Mouse (Mus musculus): Measurements from ENCODE around the gene Dync1li2. TPM values are rescaled to one million over a fixed set of nuclear protein-coding genes. Genes with fewer than 3 reads are reported as not detected.
A peak's percentile ranks its signal among the peaks of the same experiment; 100 is the strongest.

Dync1li2 gene
- polyA plus RNA-seq, 1 experiment from 2014 or later = 139 TPM

DNA sequence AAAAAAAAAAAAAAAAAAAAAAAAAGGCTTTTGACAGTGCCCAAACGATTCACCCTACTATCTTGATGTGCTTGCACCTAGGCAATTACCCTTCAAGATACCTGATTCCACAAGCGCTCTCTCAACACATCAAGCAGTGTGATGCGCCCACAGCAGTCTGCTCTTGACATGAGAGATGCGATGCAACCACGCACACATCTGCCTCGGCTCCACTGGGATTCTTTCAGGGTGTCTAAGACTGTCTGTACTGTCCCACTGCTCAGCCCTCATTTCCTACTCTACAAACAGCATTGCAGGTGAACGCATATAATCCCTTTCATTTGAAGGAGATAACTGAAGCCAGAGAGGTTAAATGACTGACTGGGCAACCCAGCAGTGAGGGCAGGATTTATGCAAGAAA, 1.2 kb downstream of the Dync1li2 start:
- peak overlapping the region; percentile 85 for H3K4me3 ChIP-seq (replicated peaks; ENCODE audit: low read length)
- no peak overlapping the region for H3K27ac ChIP-seq (ENCODE audit: low read length)
- H3K27me3 ChIP-seq (replicated peaks; ENCODE audit: control insufficient read depth, insufficient read depth, low read length) = no peaks in the 10 kb centered on the region
- peak overlapping the region; percentile 77 for H3K4me2 ChIP-seq (ENCODE audit: low read length)
- peaks cover 32% of the 10 kb centered on the region for H3K36me3 ChIP-seq (ENCODE audit: control insufficient read depth, insufficient read depth)
- H3K9ac ChIP-seq (replicated peaks; ENCODE audit: low read depth, low read length) = peak overlapping the region; percentile 91
- WGBS = 60% methylated on average over 7 of the region's 7 CpGs
- H3K4me1 ChIP-seq (replicated peaks; ENCODE audit: control insufficient read depth, insufficient read depth, low read length) = peaks cover 17% of the 10 kb centered on the region
- no peak for ATAC-seq
- H3K9me3 ChIP-seq (ENCODE audit: control insufficient read depth, low read length) = no peaks in the 10 kb centered on the region

DNA sequence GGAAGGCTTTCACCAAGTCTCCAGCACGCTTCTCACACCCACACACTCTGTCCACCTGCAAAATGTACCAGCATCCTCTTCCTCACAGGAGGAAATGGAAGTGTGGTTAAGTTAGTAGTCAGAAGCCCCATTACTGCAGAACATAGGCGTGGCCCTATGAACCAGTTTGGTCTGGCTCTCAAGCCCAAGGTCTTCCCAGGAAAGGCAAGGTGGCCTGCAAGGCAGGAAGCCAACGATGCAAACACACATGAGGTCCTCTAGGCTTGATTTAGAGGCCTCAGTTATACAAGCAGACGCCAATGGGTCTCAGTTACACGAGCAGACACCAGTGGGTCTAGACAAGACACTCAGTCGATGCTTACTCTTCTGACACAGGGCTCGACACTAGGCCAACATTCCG, 3.4 kb downstream of the Dync1li2 start:
- H3K36me3 ChIP-seq (ENCODE audit: control insufficient read depth, insufficient read depth) = peaks cover 32% of the 10 kb centered on the region
- H3K27me3 ChIP-seq (replicated peaks; ENCODE audit: control insufficient read depth, insufficient read depth, low read length) = no peaks in the 10 kb centered on the region
- H3K4me1 ChIP-seq (replicated peaks; ENCODE audit: control insufficient read depth, insufficient read depth, low read length) = peaks cover 37% of the 10 kb centered on the region
- no peak overlapping the region for H3K4me3 ChIP-seq (replicated peaks; ENCODE audit: low read length)
- no peak overlapping the region for H3K4me2 ChIP-seq (ENCODE audit: low read length)
- WGBS = 98% methylated on average over 8 of the region's 8 CpGs
- no peak overlapping the region for H3K27ac ChIP-seq (ENCODE audit: low read length)
- H3K9ac ChIP-seq (replicated peaks; ENCODE audit: low read depth, low read length) = no peak overlapping the region
- ATAC-seq = no peak
- H3K9me3 ChIP-seq (ENCODE audit: control insufficient read depth, low read length) = no peaks in the 10 kb centered on the region

DNA sequence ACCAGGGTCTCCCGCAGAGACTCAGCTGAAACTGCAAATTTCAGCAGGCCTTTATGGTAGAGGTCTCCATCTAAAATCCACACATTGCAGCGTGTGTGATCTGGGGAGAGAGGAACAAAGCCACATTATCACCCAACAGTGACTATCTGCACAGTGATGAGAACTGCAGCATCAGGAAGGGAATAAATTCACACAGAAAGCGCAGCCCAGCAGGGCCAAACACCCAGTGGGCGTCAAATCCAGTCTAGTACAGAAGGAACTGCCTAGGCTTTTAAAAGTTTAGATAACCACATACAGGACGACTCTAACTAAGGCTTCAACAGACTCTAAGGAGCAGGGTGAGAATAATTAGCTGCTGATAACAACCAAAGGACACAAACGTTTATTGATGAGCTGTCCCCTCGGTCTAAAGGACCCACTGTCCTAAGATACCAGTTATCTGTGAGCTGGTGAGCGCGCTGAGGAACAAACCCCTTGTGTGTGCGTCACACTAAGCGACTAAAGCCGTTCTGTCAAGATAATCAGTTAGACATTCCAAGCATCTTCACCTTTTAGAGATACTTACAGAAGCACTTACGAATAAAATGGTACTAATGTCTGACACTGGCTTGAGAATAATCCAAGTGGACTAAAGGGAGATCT, 5.2 kb downstream of the Dync1li2 start:
- no peaks in the 10 kb centered on the region for H3K27me3 ChIP-seq (replicated peaks; ENCODE audit: control insufficient read depth, insufficient read depth, low read length)
- 93% methylated on average over 13 of the region's 13 CpGs for WGBS
- no peak overlapping the region for H3K9ac ChIP-seq (replicated peaks; ENCODE audit: low read depth, low read length)
- H3K27ac ChIP-seq (ENCODE audit: low read length) = no peak overlapping the region
- ATAC-seq = no peak
- H3K9me3 ChIP-seq (ENCODE audit: control insufficient read depth, low read length) = no peaks in the 10 kb centered on the region
- H3K4me1 ChIP-seq (replicated peaks; ENCODE audit: control insufficient read depth, insufficient read depth, low read length) = peaks cover 39% of the 10 kb centered on the region
- H3K4me2 ChIP-seq (ENCODE audit: low read length) = no peak overlapping the region
- H3K4me3 ChIP-seq (replicated peaks; ENCODE audit: low read length) = no peak overlapping the region
- H3K36me3 ChIP-seq (ENCODE audit: control insufficient read depth, insufficient read depth) = peaks cover 44% of the 10 kb centered on the region

- no peak overlapping the region for H3K4me2 ChIP-seq (ENCODE audit: low read length)
- H3K9ac ChIP-seq (replicated peaks; ENCODE audit: low read depth, low read length) = peak overlapping the region; percentile 34; the same call in 1 of the 2 replicates
- H3K36me3 ChIP-seq (ENCODE audit: control insufficient read depth, insufficient read depth) = peaks cover 53% of the 10 kb centered on the region
- H3K27me3 ChIP-seq (replicated peaks; ENCODE audit: control insufficient read depth, insufficient read depth, low read length) = no peaks in the 10 kb centered on the region
- WGBS = 77% methylated on average over 4 of the region's 4 CpGs
- peak overlapping the region; percentile 81 for H3K27ac ChIP-seq (ENCODE audit: low read length)
- H3K4me1 ChIP-seq (replicated peaks; ENCODE audit: control insufficient read depth, insufficient read depth, low read length) = peaks cover 36% of the 10 kb centered on the region
- no peaks in the 10 kb centered on the region for H3K9me3 ChIP-seq (ENCODE audit: control insufficient read depth, low read length)
- no peak for ATAC-seq
- no peak overlapping the region for H3K4me3 ChIP-seq (replicated peaks; ENCODE audit: low read length)
Observed at GRCm38 (mm10) chr8:104436591-104436990, 6.3 kb downstream of the Dync1li2 start.

GRCm38 (mm10) chr8:104436038-104436437, 6.8 kb downstream of the Dync1li2 start:
- H3K4me1 ChIP-seq (replicated peaks; ENCODE audit: control insufficient read depth, insufficient read depth, low read length) = peaks cover 30% of the 10 kb centered on the region
- H3K9ac ChIP-seq (replicated peaks; ENCODE audit: low read depth, low read length) = no peak overlapping the region; the same call in 1 of the 2 replicates
- 4% methylated on average over 12 of the region's 12 CpGs for WGBS
- H3K27me3 ChIP-seq (replicated peaks; ENCODE audit: control insufficient read depth, insufficient read depth, low read length) = no peaks in the 10 kb centered on the region
- ATAC-seq = peak; percentile 98
- peak overlapping the region; percentile 25 for H3K4me2 ChIP-seq (ENCODE audit: low read length)
- no peaks in the 10 kb centered on the region for H3K9me3 ChIP-seq (ENCODE audit: control insufficient read depth, low read length)
- peak overlapping the region; percentile 81 for H3K27ac ChIP-seq (ENCODE audit: low read length)
- H3K36me3 ChIP-seq (ENCODE audit: control insufficient read depth, insufficient read depth) = peaks cover 56% of the 10 kb centered on the region
- H3K4me3 ChIP-seq (replicated peaks; ENCODE audit: low read length) = no peak overlapping the region

DNA sequence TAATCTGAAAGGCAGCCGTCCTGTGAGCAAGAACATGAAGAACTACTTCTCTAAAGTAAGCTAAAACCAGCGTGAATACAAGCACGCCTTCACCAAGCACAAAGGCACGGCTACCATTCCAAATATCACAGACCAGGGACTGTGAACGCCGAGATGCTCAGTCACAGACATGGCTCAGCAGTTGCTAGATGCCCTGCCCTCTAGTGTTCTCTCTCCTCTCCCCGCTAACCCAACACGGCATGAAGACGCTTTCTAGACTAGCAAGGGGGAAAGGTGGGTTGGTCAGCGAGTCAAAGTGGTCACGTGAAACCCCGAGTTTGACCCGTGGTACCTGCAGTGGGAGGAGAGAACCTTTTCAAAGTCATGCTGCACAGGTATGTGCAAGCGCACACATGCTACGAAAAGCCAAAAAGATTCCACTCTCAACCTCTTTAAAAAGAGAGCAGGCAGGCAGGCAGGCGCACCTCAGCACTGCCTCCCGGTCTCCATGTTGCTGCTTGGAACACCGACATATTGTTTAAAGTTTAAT, 8.0 kb downstream of the Dync1li2 start:
- Histone ChIP-seq H3K9ac (replicated peaks; ENCODE audit: low read depth, low read length) (0 out of 2 replicates have a peak overlapping the region, but pooled peaks have one; percentile 5), H3K27me3 (replicated peaks; ENCODE audit: control insufficient read depth, insufficient read depth, low read length) (no peaks in the 10 kb centered on the region), H3K4me1 (replicated peaks; ENCODE audit: control insufficient read depth, insufficient read depth, low read length) (peaks cover 24% of the 10 kb centered on the region), H3K9me3 (ENCODE audit: control insufficient read depth, low read length) (no peaks in the 10 kb centered on the region), H3K4me2 (ENCODE audit: low read length) (no peak overlapping the region), H3K36me3 (ENCODE audit: control insufficient read depth, insufficient read depth) (peaks cover 57% of the 10 kb centered on the region), H3K27ac (ENCODE audit: low read length) (no peak overlapping the region), H3K4me3 (replicated peaks; ENCODE audit: low read length) (no peak overlapping the region)
- no peak for ATAC-seq
- 76% methylated on average over 18 of the region's 18 CpGs for WGBS

- Histone ChIP-seq H3K4me2 (ENCODE audit: low read length) (no peak overlapping the region), H3K4me3 (replicated peaks; ENCODE audit: low read length) (no peak overlapping the region), H3K36me3 (ENCODE audit: control insufficient read depth, insufficient read depth) (peaks cover 55% of the 10 kb centered on the region), H3K27ac (ENCODE audit: low read length) (no peak overlapping the region), H3K9me3 (ENCODE audit: control insufficient read depth, low read length) (no peaks in the 10 kb centered on the region), H3K4me1 (replicated peaks; ENCODE audit: control insufficient read depth, insufficient read depth, low read length) (peaks cover 24% of the 10 kb centered on the region), H3K9ac (replicated peaks; ENCODE audit: low read depth, low read length) (no peak overlapping the region), H3K27me3 (replicated peaks; ENCODE audit: control insufficient read depth, insufficient read depth, low read length) (no peaks in the 10 kb centered on the region)
- ATAC-seq = no peak
- WGBS = 72% methylated on average over 4 of the region's 4 CpGs
Observed at GRCm38 (mm10) chr8:104434275-104434674, 8.6 kb downstream of the Dync1li2 start.

DNA sequence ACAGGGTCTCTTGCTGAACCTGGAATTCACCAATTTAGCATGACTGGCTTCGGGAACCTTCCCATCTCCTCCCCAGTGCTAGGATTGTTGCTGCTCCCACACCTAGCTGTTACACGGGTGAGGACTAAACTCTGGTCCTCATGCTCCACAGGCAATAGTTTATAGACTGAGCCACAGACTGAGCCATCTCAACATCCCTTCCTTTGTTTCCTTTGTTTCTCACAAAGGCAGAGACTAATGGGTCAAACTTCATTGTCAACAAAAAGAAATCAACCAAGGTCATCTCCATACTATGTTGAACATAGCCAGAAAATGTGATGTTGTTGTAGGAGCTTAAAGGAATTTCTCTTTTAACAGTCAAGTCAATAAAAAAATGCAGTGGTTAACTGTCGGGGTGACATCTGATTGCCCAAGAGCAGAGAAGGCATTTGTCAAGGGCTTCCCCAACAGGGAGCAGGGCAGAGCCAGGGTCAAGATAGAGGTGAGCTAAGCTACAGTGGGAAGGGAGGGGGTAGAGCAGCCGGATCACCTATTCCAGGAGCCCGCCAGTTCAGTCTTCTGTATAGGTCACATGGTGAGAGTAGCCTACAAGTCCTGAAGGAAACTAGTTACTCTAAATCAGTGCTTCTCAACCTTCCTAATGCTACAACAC, 9.5 kb downstream of the Dync1li2 start:
- no peak overlapping the region for H3K9ac ChIP-seq (replicated peaks; ENCODE audit: low read depth, low read length)
- no peak overlapping the region for H3K4me2 ChIP-seq (ENCODE audit: low read length)
- 96% methylated on average over 5 of the region's 5 CpGs for WGBS
- no peak for ATAC-seq
- H3K27me3 ChIP-seq (replicated peaks; ENCODE audit: control insufficient read depth, insufficient read depth, low read length) = no peaks in the 10 kb centered on the region
- H3K4me3 ChIP-seq (replicated peaks; ENCODE audit: low read length) = no peak overlapping the region
- no peak overlapping the region for H3K27ac ChIP-seq (ENCODE audit: low read length)
- H3K9me3 ChIP-seq (ENCODE audit: control insufficient read depth, low read length) = no peaks in the 10 kb centered on the region
- peaks cover 54% of the 10 kb centered on the region for H3K36me3 ChIP-seq (ENCODE audit: control insufficient read depth, insufficient read depth)
- peaks cover 24% of the 10 kb centered on the region for H3K4me1 ChIP-seq (replicated peaks; ENCODE audit: control insufficient read depth, insufficient read depth, low read length)

DNA sequence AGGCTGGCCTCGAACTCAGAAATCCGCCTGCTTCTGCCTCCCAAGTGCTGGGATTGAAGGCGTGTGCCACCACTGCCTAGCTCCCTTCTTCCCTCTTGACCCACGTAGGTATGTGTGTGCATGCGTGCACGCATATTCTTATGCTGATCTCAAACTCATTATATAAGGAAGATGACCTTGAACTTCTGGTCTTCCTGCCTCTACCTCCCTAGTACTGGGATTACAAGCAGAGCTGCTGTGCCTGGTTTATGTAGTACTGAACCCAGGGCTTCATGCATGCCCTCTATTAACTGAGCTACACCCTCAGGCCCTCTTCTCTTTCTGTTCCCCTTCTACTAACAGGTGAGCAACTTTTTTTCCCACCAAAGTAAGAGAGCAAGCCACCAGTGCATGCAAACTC, 10.2 kb downstream of the Dync1li2 start:
- ATAC-seq = no peak
- H3K27me3 ChIP-seq (replicated peaks; ENCODE audit: control insufficient read depth, insufficient read depth, low read length) = no peaks in the 10 kb centered on the region
- H3K4me3 ChIP-seq (replicated peaks; ENCODE audit: low read length) = no peak overlapping the region
- H3K4me1 ChIP-seq (replicated peaks; ENCODE audit: control insufficient read depth, insufficient read depth, low read length) = peaks cover 24% of the 10 kb centered on the region
- H3K27ac ChIP-seq (ENCODE audit: low read length) = no peak overlapping the region
- WGBS = 94% methylated on average over 6 of the region's 6 CpGs
- no peak overlapping the region for H3K4me2 ChIP-seq (ENCODE audit: low read length)
- H3K9me3 ChIP-seq (ENCODE audit: control insufficient read depth, low read length) = no peaks in the 10 kb centered on the region
- peaks cover 57% of the 10 kb centered on the region for H3K36me3 ChIP-seq (ENCODE audit: control insufficient read depth, insufficient read depth)
- H3K9ac ChIP-seq (replicated peaks; ENCODE audit: low read depth, low read length) = no peak overlapping the region
